Mouse (Mus musculus) left cerebral cortex, postnatal 36 days (tissue): ENCODE measurements at regions not wholly inside any gene's neighbourhood (a gene's known extent, or its start where the extent isn't known, plus 50 kb on each side); places are given as distances from the start of the nearest gene placed in this dataset.

ENCODE experiments used
- DNase-seq, 2 experiments: peaks; one replicate each; pipeline ENCODE4 v3.0.0; 2021 to 2022; ENCODE audit warnings: low spot score in 2 of 2, mixed read lengths in 1 of 2
- intact Hi-C: fragments of 180-260 bp; cut with DNase I; formaldehyde crosslinking; loops from one replicate; pipeline ENCODE4 v1.15.1; 2025

GRCm38 (mm10) chr4:56686141-56686540 lies 53.7 kb upstream of the Gm26657 start:
- DNase-seq: no peak
- intact Hi-C loops: loop anchor here (5.0 to 10.0 kb wide), 2 partner anchors 321 to 1159 kb away; no protein-coding TSS in a partner anchor

GRCm38 (mm10) chr4:56685696-56686095 lies 54.2 kb upstream of the Gm26657 start:
- intact Hi-C loops: loop anchor here (5.0 to 10.0 kb wide), 2 partner anchors 321 to 1158 kb away; no protein-coding TSS in a partner anchor

GRCm38 (mm10) chr4:56685123-56685522 lies 54.7 kb upstream of the Gm26657 start:
- peak; percentile 79 to 82 for DNase-seq
- intact Hi-C loops: loop anchor here (5.0 to 10.0 kb wide), 2 partner anchors 320 to 1158 kb away; no protein-coding TSS in a partner anchor

More at GRCm38 (mm10) chr4:56685696-56686095, 54.2 kb upstream of the Gm26657 start:
- DNase-seq: no peak

DNA sequence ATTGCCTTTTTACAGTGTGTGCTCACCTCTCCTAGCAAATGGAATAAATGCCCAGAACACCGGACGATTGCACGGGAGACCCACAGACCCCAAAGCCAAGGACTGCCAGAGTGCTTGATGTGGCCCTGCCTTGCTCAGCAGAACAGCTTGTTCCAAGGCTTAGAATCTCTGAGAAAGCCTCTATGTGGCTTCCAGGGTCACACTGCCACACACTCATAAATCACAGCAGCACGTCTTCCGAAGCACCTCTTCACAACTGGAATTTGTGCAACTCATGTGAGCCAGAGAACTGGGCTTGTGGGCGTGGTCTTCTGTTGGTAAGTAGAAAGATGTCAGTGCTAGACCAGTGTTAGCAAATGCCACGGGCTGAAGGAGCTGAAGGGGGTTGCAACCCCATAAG lies 55.8 kb upstream of the Gm26657 start:
- DNase-seq: no peak
- intact Hi-C loops: loop anchor here (5.0 to 10.0 kb wide), 2 partner anchors 192 to 319 kb away; no protein-coding TSS in a partner anchor

DNA sequence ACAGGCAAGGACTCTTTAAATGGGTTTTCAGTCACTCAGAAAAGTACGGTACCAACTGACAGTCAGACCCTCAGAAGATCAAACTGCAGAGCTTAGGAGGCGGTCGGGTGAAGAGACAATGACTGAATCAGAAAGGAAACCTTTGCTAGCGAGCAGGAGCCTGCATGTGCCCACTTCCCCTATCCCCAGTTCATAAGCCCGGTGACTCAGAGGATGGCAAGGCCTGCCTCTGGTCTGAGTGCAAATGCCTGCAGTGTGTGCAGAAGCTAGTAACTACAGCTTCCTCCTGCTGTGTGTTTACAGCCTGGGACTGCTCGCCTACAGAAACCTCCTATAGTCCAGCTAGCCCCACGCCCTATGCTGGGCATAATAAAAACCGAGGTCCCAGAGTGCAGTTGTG lies 58.7 kb upstream of the Gm26657 start:
- intact Hi-C loops: loop anchor here (5.0 to 10.0 kb wide), 2 partner anchors 189 to 316 kb away; no protein-coding TSS in a partner anchor
- no peak for DNase-seq

GRCm38 (mm10) chr4:56673868-56674267 lies 66.0 kb upstream of the Gm26657 start:
- intact Hi-C loops: no loop called here
- DNase-seq: no peak

DNA sequence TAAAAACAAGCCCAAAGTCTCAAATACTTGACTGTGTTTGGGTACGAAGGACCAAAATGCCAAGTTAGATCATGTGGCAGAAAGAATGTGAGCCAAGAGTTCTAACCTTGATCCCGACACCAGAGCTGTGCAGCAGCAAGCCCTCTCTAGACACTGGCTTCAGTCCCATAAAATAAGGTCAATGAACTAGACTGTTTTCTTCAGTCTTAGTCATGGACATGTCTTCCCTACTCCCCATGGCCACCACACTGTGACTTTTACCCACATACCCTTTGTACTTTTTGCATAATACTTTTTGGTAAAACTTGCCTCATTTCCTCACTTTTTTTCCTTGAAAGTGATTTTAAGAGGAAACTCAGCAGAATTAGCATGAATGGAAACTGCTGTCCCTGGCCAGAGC lies 74.9 kb upstream of the Gm26657 start:
- intact Hi-C loops: no loop called here

GRCm38 (mm10) chr4:56661816-56662215 lies 78.1 kb upstream of the Gm26657 start:
- DNase-seq: no peak
- intact Hi-C loops: no loop called here

More for the DNA sequence above, 74.9 kb upstream of the Gm26657 start:
- DNase-seq: no peak

GRCm38 (mm10) chr4:56657046-56657445 lies 82.8 kb upstream of the Gm26657 start:
- intact Hi-C loops: no loop called here
- DNase-seq: no peak

DNA sequence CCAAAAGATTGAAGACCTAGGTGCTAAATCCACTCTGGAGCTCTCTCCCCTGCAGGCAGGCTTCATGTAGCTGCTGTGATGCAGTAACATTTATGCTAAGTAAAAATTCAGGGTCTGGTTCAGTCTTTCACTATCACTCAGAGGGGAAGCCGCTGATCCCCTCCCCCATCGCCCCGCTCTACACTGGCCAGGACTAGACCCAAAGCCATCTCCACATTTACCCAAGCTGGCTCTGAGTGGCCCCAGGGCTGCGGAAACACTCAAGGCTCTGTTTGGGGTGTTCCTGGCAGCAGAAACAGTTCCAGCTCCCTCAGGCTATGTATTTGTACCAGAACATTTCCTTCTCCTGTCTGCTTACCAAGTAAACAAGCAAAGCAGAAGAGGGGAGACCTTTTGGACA lies 85.5 kb upstream of the Gm26657 start:
- intact Hi-C loops: no loop called here
- peak; percentile 13 to 36 for DNase-seq

- DNase-seq: no peak
- intact Hi-C loops: no loop called here
Measured at GRCm38 (mm10) chr4:56652819-56653218, 87.1 kb upstream of the Gm26657 start.

- intact Hi-C loops: no loop called here
- DNase-seq: no peak
Measured at GRCm38 (mm10) chr4:56649731-56650130, 90.1 kb upstream of the Gm26657 start.

GRCm38 (mm10) chr4:56643999-56644962 lies 95.6 kb upstream of the Gm26657 start:
- DNase-seq: peak in 1 of 2 experiments; percentile 41
- intact Hi-C loops: no loop called here

DNA sequence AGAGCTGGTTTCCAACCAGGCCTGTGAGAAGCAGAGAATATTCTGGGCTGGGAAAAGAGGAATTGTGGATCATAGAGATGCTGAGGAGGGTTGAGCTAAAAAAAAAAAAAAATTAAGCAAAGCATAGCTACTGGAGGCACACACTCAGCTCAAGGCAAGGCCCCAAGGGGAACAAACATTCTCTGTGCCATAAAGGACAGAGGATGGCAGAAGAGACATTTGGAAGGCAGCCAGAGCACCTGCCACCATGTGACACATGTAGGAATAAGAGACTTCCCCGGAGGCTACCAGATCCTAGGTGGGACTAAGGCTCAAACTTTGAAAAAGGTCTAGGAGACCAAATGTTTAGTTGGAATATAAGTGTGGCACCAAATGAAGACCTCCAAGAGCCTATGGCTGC lies 96.4 kb upstream of the Gm26657 start:
- intact Hi-C loops: no loop called here
- DNase-seq: no peak

DNA sequence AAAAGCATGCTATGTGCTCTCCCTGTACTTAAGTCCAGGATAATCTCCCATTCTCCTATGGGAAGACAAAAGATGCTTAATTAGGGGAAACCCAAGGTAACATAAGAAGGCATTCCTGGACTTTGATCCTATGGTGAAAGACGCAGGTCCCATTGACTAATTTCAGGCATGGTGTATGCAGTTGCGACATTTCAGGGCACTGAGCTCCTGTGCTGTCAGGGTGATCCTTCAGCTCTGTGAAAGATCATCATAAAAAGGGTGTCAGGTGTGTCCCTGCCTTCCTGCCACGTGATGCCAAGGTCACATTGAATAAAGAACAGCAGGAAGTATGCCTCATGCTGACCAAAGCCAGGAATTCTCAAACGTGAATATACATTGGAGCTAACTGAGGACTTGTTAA lies 100.2 kb upstream of the Gm26657 start:
- intact Hi-C loops: no loop called here
- DNase-seq: no peak

GRCm38 (mm10) chr4:56638704-56639478 lies 101.0 kb upstream of the Gm26657 start:
- intact Hi-C loops: no loop called here
- no peak for DNase-seq

- intact Hi-C loops: no loop called here
- no peak for DNase-seq
Measured at GRCm38 (mm10) chr4:56636265-56636664, 103.6 kb upstream of the Gm26657 start.

- intact Hi-C loops: no loop called here
- DNase-seq: no peak
Measured at GRCm38 (mm10) chr4:56633528-56633927, 106.3 kb upstream of the Gm26657 start.

DNA sequence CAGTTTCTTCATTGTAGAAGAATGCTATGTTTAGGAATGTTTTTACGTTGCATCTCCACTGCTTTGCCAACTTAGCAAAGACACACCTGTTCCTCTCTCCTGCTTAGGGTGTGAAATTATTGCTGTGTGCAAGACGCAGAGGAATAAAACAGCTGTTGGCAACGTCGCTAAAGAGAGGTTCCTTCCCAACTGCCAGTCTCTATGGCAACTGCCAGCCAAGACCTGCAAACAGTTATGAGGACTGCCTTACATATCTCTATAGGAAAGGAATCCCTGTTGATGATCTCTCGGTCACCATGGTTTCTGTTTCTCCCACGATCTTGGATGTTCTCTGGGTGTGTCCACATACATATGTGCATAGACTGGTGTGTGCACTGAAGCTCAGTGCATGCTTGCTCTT lies 109.6 kb upstream of the Gm26657 start:
- DNase-seq: peak; percentile 20
- intact Hi-C loops: no loop called here

DNA sequence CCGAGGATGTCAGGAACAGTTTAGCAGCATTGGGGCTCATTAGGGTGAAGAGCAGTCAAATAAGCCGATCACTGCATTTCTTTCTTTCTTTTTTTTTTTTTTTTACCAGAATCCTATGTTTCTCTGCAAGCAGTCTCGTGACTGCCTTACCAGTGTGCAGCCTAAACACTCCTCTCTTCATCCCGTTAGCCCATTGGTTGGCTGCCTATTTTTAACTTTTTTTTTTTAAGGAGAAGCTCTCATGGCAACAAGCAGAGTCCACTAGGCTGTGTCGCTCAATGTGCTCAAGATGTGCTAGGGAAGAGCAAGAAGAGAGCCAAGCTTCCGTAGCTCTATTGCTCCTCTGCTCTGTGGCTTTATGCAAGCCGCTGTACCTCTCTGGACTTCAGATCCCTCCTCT lies 112.7 kb upstream of the Gm26657 start:
- intact Hi-C loops: no loop called here
- DNase-seq: no peak
